In genomic region chr2:148698571-148698970, GRCm38 (mm10) we compare ENCODE assay signal across 41 mouse cellular contexts. TPM values are rescaled to one million over a fixed set of nuclear protein-coding genes. Genes with fewer than 3 reads are reported as not detected.
DNase-seq lines count a peak whose midpoint lies in the region; ATAC-seq lines count a peak whose summit lies in the region.
"Had no signal": no experiment of that assay in that cellular context is flagged by ENCODE, and none has a peak within 500 bp of the region (broad histone marks: within the 10 kb centered on the region; RNA-seq: fewer than 3 reads in every experiment).

No protein-coding gene starts in this region.

- peak; percentile 23 to 36 for DNase-seq in spleen, postnatal 36 days (ENCODE audit: low spot score in 2 of 2)
- no peak for DNase-seq in spleen, adult 12 weeks (ENCODE audit: low spot score)
- peak; percentile 82 for DNase-seq in ZHBTc4 (ENCODE audit: low read depth, low spot score)
- DNase-seq in frontal cortex, postnatal 10 days (ENCODE audit: low spot score in 2 of 2), result no peak
- DNase-seq in testis, postnatal 10 days (ENCODE audit: low spot score), result no peak
- DNase-seq: adrenal gland, adult 2 months; adrenal gland, postnatal 36 days; cerebellum, adult 2 months; cerebellum, postnatal 14 days; gastrocnemius, postnatal 10 days; heart, postnatal 14 days; kidney, adult 2 months; kidney, postnatal 10 days; layer of hippocampus, postnatal 36 days; liver, embryonic 13.5 days; lung, adult 18-20 months; lung, postnatal 10 days; right cerebral cortex, adult 18-20 months; thymus, adult 2 months; thymus, postnatal 36 days had no signal

- peak; percentile 64; the same call in 1 of the 2 replicates for ATAC-seq in megakaryocyte, adult 5-6 weeks (ENCODE audit: poor library complexity, severe bottlenecking)
- ATAC-seq in inflammation-experienced regulatory T-cells, adult 6 months, result no peak
- ATAC-seq: activated CD4-positive, CD25-positive, alpha-beta regulatory T cell, adult 4 months; CD4-positive, CD25-positive, alpha-beta regulatory T cell, adult 4 months; forebrain, embryonic 16.5 days; hindbrain, embryonic 16.5 days; intestine, embryonic 15.5 days; midbrain, embryonic 16.5 days; Patski had no signal

RNA-seq across cellular contexts. Expression of gene Gzf1, which starts 17.7 kb away (rescaled TPM):
- 10.7 and 14.5 TPM in 2 replicates for total RNA-seq in megakaryocyte, adult 5-6 weeks (2015)
- 14.4 and 15.0 TPM in 2 replicates for total RNA-seq in megakaryocyte, adult 5-6 weeks (2017)
- 10 to 100 TPM in 2 of 3 experiments, 1 to 10 TPM in 1; 8.9 to 21.7 (median 14.9) TPM for polyA plus RNA-seq in inflammation-experienced regulatory T-cells, adult 6 months (2017; shearing (Covaris generic))

RNA-seq across cellular contexts. Expression of gene Nxt1, which starts 26.2 kb away (rescaled TPM):
- total RNA-seq in megakaryocyte, adult 5-6 weeks (2015), result 66.4 and 80.3 TPM in 2 replicates
- 26.9 and 39.4 TPM in 2 replicates for total RNA-seq in megakaryocyte, adult 5-6 weeks (2017)
- polyA plus RNA-seq in inflammation-experienced regulatory T-cells, adult 6 months (2017; shearing (Covaris generic)), result 10 to 100 TPM; 49.6 to 70.0 (median 60.2) TPM

RNA-seq across cellular contexts. Expression of gene Napb, which starts 33.7 kb away (rescaled TPM):
- 0.36 and 0.57 TPM in 2 replicates for total RNA-seq in megakaryocyte, adult 5-6 weeks (2015)
- total RNA-seq in megakaryocyte, adult 5-6 weeks (2017), result 0.29 and 0.53 TPM in 2 replicates
- 1 to 10 TPM in 2 of 3 experiments, under 1 TPM in 1; 0.34 to 1.2 (median 1.1) TPM for polyA plus RNA-seq in inflammation-experienced regulatory T-cells, adult 6 months (2017; shearing (Covaris generic))
- total RNA-seq: MEL had no signal

RNA-seq across cellular contexts. Expression of gene Cstl1, which starts 51.6 kb away (rescaled TPM):
- total RNA-seq in megakaryocyte, adult 5-6 weeks (2015), result not detected in 2 replicates
- not detected in 2 replicates for total RNA-seq in megakaryocyte, adult 5-6 weeks (2017)
- polyA plus RNA-seq in inflammation-experienced regulatory T-cells, adult 6 months (2017; shearing (Covaris generic)), result not detected
- total RNA-seq: gastrocnemius, postnatal 10 days; heart, postnatal 14 days; left cerebral cortex, postnatal 10 days; MEL had no signal
- polyA plus RNA-seq: activated CD4-positive, CD25-positive, alpha-beta regulatory T cell, adult 4 months; adrenal gland, adult 2 months; CD4-positive, CD25-positive, alpha-beta regulatory T cell, adult 4 months; cerebellum, adult 2 months; embryonic facial prominence, embryonic 13.5 days; forebrain, embryonic 10.5 days; forebrain, embryonic 16.5 days; heart, embryonic 14.5 days; hindbrain, embryonic 11.5 days; hindbrain, embryonic 16.5 days; intestine, embryonic 15.5 days; kidney, adult 2 months; large intestine, adult 2 months; limb, embryonic 10.5 days; limb, embryonic 15.5 days; liver, embryonic 13.5 days; midbrain, embryonic 11.5 days; midbrain, embryonic 16.5 days; neural tube, embryonic 12.5 days; Patski; stomach, postnatal 0 days; thymus, adult 2 months had no signal

Comparison
In these comparisons a context has a peak if more than half of its experiments do, and no peak if none do; other contexts are left out.
1. DNase-seq: peak in spleen, postnatal 36 days (2 of 2) and ZHBTc4 (single experiment); none in spleen, adult 12 weeks (single experiment), frontal cortex, postnatal 10 days (0 of 2) and testis, postnatal 10 days (single experiment).